Mouse (Mus musculus) MN1 (cell line): ENCODE results near the gene Tsr1.

ENCODE experiments used
- DNase-seq: peaks from one replicate; pipeline ENCODE4 v3.0.0-alpha.2; 2016; ENCODE audit warnings: low spot score

The Tsr1 gene

GRCm38 (mm10) chr11:74898517-74898827 lies 601 bp downstream of the Tsr1 start:
- DNase-seq = no peak

GRCm38 (mm10) chr11:74901555-74901954 lies 3.7 kb downstream of the Tsr1 start:
- DNase-seq = no peak

GRCm38 (mm10) chr11:74902416-74902815 lies 4.5 kb downstream of the Tsr1 start:
- no peak for DNase-seq

- DNase-seq = no peak
These were observed 10.0 kb downstream of the Tsr1 start for GRCm38 (mm10) chr11:74907850-74908249.

- DNase-seq = no peak
These were observed 10.9 kb downstream of the Tsr1 start for GRCm38 (mm10) chr11:74908618-74909399.

- DNase-seq = no peak
These were observed 12.1 kb downstream of the Tsr1 start for GRCm38 (mm10) chr11:74909978-74910377.

GRCm38 (mm10) chr11:74912492-74912891 lies 14.6 kb downstream of the Tsr1 start:
- no peak for DNase-seq

- no peak for DNase-seq
These were observed 21.4 kb downstream of the Tsr1 start for GRCm38 (mm10) chr11:74919249-74919648.

GRCm38 (mm10) chr11:74924149-74924548 lies 26.3 kb downstream of the Tsr1 start:
- DNase-seq = peak; percentile 22

GRCm38 (mm10) chr11:74925577-74926387 lies 27.9 kb downstream of the Tsr1 start, which contains the start of the genes Smg6 and Srr:
Gene Smg6, plus strand, starts transcription at chr11:74925823.
Gene Srr, minus strand, starts transcription at chr11:74925948.
- peak; percentile 96 for DNase-seq

- peak; percentile 50 for DNase-seq
These were observed 28.6 kb downstream of the Tsr1 start for GRCm38 (mm10) chr11:74926388-74927005.

GRCm38 (mm10) chr11:74927236-74927725 lies 29.4 kb downstream of the Tsr1 start:
- DNase-seq = no peak

- DNase-seq = no peak
These were observed 31.2 kb downstream of the Tsr1 start for GRCm38 (mm10) chr11:74929111-74929510.

GRCm38 (mm10) chr11:74930391-74930790 lies 32.5 kb downstream of the Tsr1 start:
- DNase-seq = no peak

- peak; percentile 51 for DNase-seq
These were observed 48.5 kb downstream of the Tsr1 start for GRCm38 (mm10) chr11:74946348-74946747.

- no peak for DNase-seq
These were observed 57.0 kb downstream of the Tsr1 start for GRCm38 (mm10) chr11:74954901-74955300.

- DNase-seq = no peak
These were observed 58.1 kb downstream of the Tsr1 start for GRCm38 (mm10) chr11:74956006-74956405.

- no peak for DNase-seq
These were observed 59.7 kb downstream of the Tsr1 start for GRCm38 (mm10) chr11:74957600-74957999.
